ENCODE assay signal across 9 mouse cellular contexts in genomic region chr12:10438054-10439001, GRCm38 (mm10). TPM values are rescaled to one million over a fixed set of nuclear protein-coding genes. Genes with fewer than 3 reads are reported as not detected.
DNase-seq lines count a peak whose midpoint lies in the region; ATAC-seq and TF ChIP-seq lines count a peak whose summit lies in the region.
"Had no signal": no experiment of that assay in that cellular context is flagged by ENCODE, and none has a peak within 500 bp of the region (broad histone marks: within the 10 kb centered on the region; RNA-seq: fewer than 3 reads in every experiment).

No protein-coding gene starts in this region.

- no peaks in the 10 kb centered on the region for H3K9me3 ChIP-seq in G1E (replicated peaks)
- H3K9me3 ChIP-seq in forebrain, embryonic 16.5 days (ENCODE audit: control insufficient read depth, low read length), result no peaks in the 10 kb centered on the region
- H3K9me3 ChIP-seq in hindbrain, embryonic 13.5 days, result no peaks in the 10 kb centered on the region

- WGBS in forebrain, embryonic 16.5 days, result 25% methylated on average over 15 of the region's 15 CpGs
- 34% methylated on average over 15 of the region's 15 CpGs for WGBS in hindbrain, embryonic 13.5 days

- no peaks in the 10 kb centered on the region for H3K4me1 ChIP-seq in G1E (ENCODE audit: insufficient read depth, low read depth, low read length)
- H3K4me1 ChIP-seq in forebrain, embryonic 16.5 days (replicated peaks; ENCODE audit: control insufficient read depth, insufficient read depth, low read length), result 0 out of 2 replicates have a peak, but pooled peaks cover 3% of the 10 kb centered on the region
- peaks cover 5% of the 10 kb centered on the region; the same call in 1 of the 2 replicates for H3K4me1 ChIP-seq in hindbrain, embryonic 13.5 days (replicated peaks)

- no peaks in the 10 kb centered on the region for H3K36me3 ChIP-seq in G1E (replicated peaks)
- no peaks in the 10 kb centered on the region for H3K36me3 ChIP-seq in forebrain, embryonic 16.5 days (ENCODE audit: control insufficient read depth, insufficient read depth)
- no peaks in the 10 kb centered on the region for H3K36me3 ChIP-seq in hindbrain, embryonic 13.5 days

- peak; percentile 50 for TF ChIP-seq CTCF in G1E (IDR thresholded peaks at IDR 0.05; ENCODE audit: low read depth, low read length)

- no peaks in the 10 kb centered on the region for H3K27me3 ChIP-seq in G1E (ENCODE audit: insufficient read depth, low read length)
- H3K27me3 ChIP-seq in forebrain, embryonic 16.5 days (replicated peaks; ENCODE audit: control insufficient read depth, insufficient read depth, low read length), result 0 out of 2 replicates have a peak, but pooled peaks cover 2% of the 10 kb centered on the region
- H3K27me3 ChIP-seq in hindbrain, embryonic 13.5 days, result peaks cover 18% of the 10 kb centered on the region; the same call in 1 of the 2 replicates

- H3K27ac ChIP-seq in forebrain, embryonic 16.5 days (ENCODE audit: low read length), result no peak overlapping the region
- no peak overlapping the region for H3K27ac ChIP-seq in hindbrain, embryonic 13.5 days
- H3K27ac ChIP-seq: macrophage had no signal

- peak; percentile 40; the same call in 1 of the 2 replicates for ATAC-seq in G1E (ENCODE audit: extremely low read depth, insufficient number of reproducible peaks, low FRiP score, poor library complexity, severe bottlenecking)
- peak; percentile 65 for ATAC-seq in cerebellum, adult (ENCODE audit: insufficient number of reproducible peaks, low FRiP score, low TSS enrichment)
- ATAC-seq in forebrain, embryonic 16.5 days, result peak; percentile 58; the same call in 1 of the 2 replicates
- peak; percentile 68 for ATAC-seq in hindbrain, embryonic 13.5 days (ENCODE audit: low FRiP score)

- DNase-seq in G1E (ENCODE audit: low spot score), result peak; percentile 13
- peak; percentile 75 to 87 for DNase-seq in layer of hippocampus, postnatal 14 days (ENCODE audit: low spot score in 2 of 2)
- peak; percentile 83 to 84 for DNase-seq in lung, postnatal 4 days
- DNase-seq in right cerebral cortex, postnatal 14 days, result peak; percentile 92
- DNase-seq in urinary bladder, postnatal 25 days (ENCODE audit: low spot score), result peak; percentile 87

- no peak overlapping the region for H3K4me2 ChIP-seq in forebrain, embryonic 16.5 days (ENCODE audit: low read length)
- no peak overlapping the region for H3K4me2 ChIP-seq in hindbrain, embryonic 13.5 days

- H3K4me3 ChIP-seq in G1E (ENCODE audit: low read depth, low read length), result no peak overlapping the region
- H3K4me3 ChIP-seq in forebrain, embryonic 16.5 days (replicated peaks; ENCODE audit: low read length), result no peak overlapping the region
- no peak overlapping the region for H3K4me3 ChIP-seq in hindbrain, embryonic 13.5 days

- H3K9ac ChIP-seq in forebrain, embryonic 16.5 days (replicated peaks; ENCODE audit: low read depth, low read length), result no peak overlapping the region
- H3K9ac ChIP-seq in hindbrain, embryonic 13.5 days, result no peak overlapping the region

RNA-seq across cellular contexts. Expression of gene Rdh14, which starts 47.8 kb away (rescaled TPM):
- total RNA-seq in G1E (2014; fragmentation: Nextera tagmentation), result 20.5 and 25.0 TPM in 2 replicates
- total RNA-seq in G1E (2017), result 15.0 and 15.9 TPM in 2 replicates
- 10.2 and 13.9 TPM in 2 replicates for polyA plus RNA-seq in G1E (2012)
- 38.0 and 38.8 TPM in 2 replicates for polyA plus RNA-seq in forebrain, embryonic 16.5 days (2015; fragmentation: Nextera tagmentation; extraction: Ambion mirVana)
- polyA plus RNA-seq in hindbrain, embryonic 13.5 days (2015; fragmentation: Nextera tagmentation; extraction: Ambion mirVana), result 36.9 and 38.0 TPM in 2 replicates
- 10 to 100 TPM; 33.5 to 36.3 TPM for total RNA-seq in layer of hippocampus, postnatal 14 days (2021)

Comparison
In these comparisons a context has a peak if more than half of its experiments do, and no peak if none do; other contexts are left out.
1. DNase-seq: peak in every context shown above with its lines; median percentile 92 in right cerebral cortex, postnatal 14 days; 87 in urinary bladder, postnatal 25 days; 84 in lung, postnatal 4 days; 81 in layer of hippocampus, postnatal 14 days; 13 in G1E.